Mouse (Mus musculus): ENCODE results near the gene Maml1. TPM values are rescaled to one million over a fixed set of nuclear protein-coding genes. Genes with fewer than 3 reads are reported as not detected.

The Maml1 gene
- polyA plus RNA-seq, 2 experiments = 13.7 to 25.2 TPM

- TF ChIP-seq POLR2A (IDR thresholded peaks at IDR 0.05; ENCODE audit: borderline replicate concordance, extremely low read depth, insufficient read depth, insufficient read length) = no peak
- no peak overlapping the region for H3K27ac ChIP-seq (replicated peaks; ENCODE audit: low read depth, low read length)
- no peak overlapping the region for H3K9ac ChIP-seq (ENCODE audit: low read depth, low read length, severe bottlenecking)
- H3K36me3 ChIP-seq (ENCODE audit: control insufficient read depth, insufficient read depth, low read length) = no peaks in the 10 kb centered on the region
- peaks cover 10% of the 10 kb centered on the region for H3K4me1 ChIP-seq (ENCODE audit: control insufficient read depth, insufficient read depth, low read length)
- no peak for DNase-seq (ENCODE audit: low spot score)
- no peak overlapping the region for H3K4me3 ChIP-seq (replicated peaks; ENCODE audit: low read length)
- H3K9me3 ChIP-seq (ENCODE audit: control insufficient read depth, low read length) = no peaks in the 10 kb centered on the region
- no peak for ATAC-seq (ENCODE audit: low FRiP score, low read depth)
- H3K27me3 ChIP-seq (ENCODE audit: control insufficient read depth, insufficient read depth, low read length) = no peaks in the 10 kb centered on the region
- WGBS = 90% methylated on average over 6 of the region's 6 CpGs
- H3K4me2 ChIP-seq (replicated peaks; ENCODE audit: low read depth, low read length, severe bottlenecking) = no peak overlapping the region
Observed at GRCm38 (mm10) chr11:50214631-50215030, 77.5 kb downstream of the Maml1 start.

GRCm38 (mm10) chr11:50212848-50213758 is 79.0 kb downstream of the Maml1 start:
- Histone ChIP-seq H3K36me3 (ENCODE audit: control insufficient read depth, insufficient read depth, low read length) (peaks cover under 1% of the 10 kb centered on the region; the same call in 1 of the 2 replicates), H3K4me1 (ENCODE audit: control insufficient read depth, insufficient read depth, low read length) (peaks cover 18% of the 10 kb centered on the region), H3K4me3 (replicated peaks; ENCODE audit: low read length) (no peak overlapping the region), H3K27ac (replicated peaks; ENCODE audit: low read depth, low read length) (no peak overlapping the region), H3K4me2 (replicated peaks; ENCODE audit: low read depth, low read length, severe bottlenecking) (no peak overlapping the region), H3K27me3 (ENCODE audit: control insufficient read depth, insufficient read depth, low read length) (no peaks in the 10 kb centered on the region), H3K9me3 (ENCODE audit: control insufficient read depth, low read length) (no peaks in the 10 kb centered on the region), H3K9ac (ENCODE audit: low read depth, low read length, severe bottlenecking) (no peak overlapping the region)
- TF ChIP-seq POLR2A (IDR thresholded peaks at IDR 0.05; ENCODE audit: borderline replicate concordance, extremely low read depth, insufficient read depth, insufficient read length) = no peak
- ATAC-seq (ENCODE audit: low FRiP score, low read depth) (no peak), DNase-seq (ENCODE audit: low spot score) (no peak)
- 59% methylated on average over 11 of the region's 11 CpGs for WGBS

- H3K4me1 ChIP-seq (ENCODE audit: control insufficient read depth, insufficient read depth, low read length) = peaks cover 18% of the 10 kb centered on the region
- 69% methylated on average over 3 of the region's 3 CpGs for WGBS
- TF ChIP-seq POLR2A (IDR thresholded peaks at IDR 0.05; ENCODE audit: borderline replicate concordance, extremely low read depth, insufficient read depth, insufficient read length) = no peak
- no peaks in the 10 kb centered on the region for H3K9me3 ChIP-seq (ENCODE audit: control insufficient read depth, low read length)
- no peak overlapping the region for H3K4me2 ChIP-seq (replicated peaks; ENCODE audit: low read depth, low read length, severe bottlenecking)
- no peak overlapping the region for H3K27ac ChIP-seq (replicated peaks; ENCODE audit: low read depth, low read length)
- H3K4me3 ChIP-seq (replicated peaks; ENCODE audit: low read length) = no peak overlapping the region
- no peaks in the 10 kb centered on the region for H3K27me3 ChIP-seq (ENCODE audit: control insufficient read depth, insufficient read depth, low read length)
- H3K36me3 ChIP-seq (ENCODE audit: control insufficient read depth, insufficient read depth, low read length) = peaks cover 9% of the 10 kb centered on the region
- ATAC-seq (ENCODE audit: low FRiP score, low read depth) = no peak
- no peak for DNase-seq (ENCODE audit: low spot score)
- H3K9ac ChIP-seq (ENCODE audit: low read depth, low read length, severe bottlenecking) = no peak overlapping the region
Observed at GRCm38 (mm10) chr11:50212060-50212739, 79.9 kb downstream of the Maml1 start.

- H3K4me2 ChIP-seq (replicated peaks; ENCODE audit: low read depth, low read length, severe bottlenecking) = peak overlapping the region; percentile 65
- 89% methylated on average over 3 of the region's 3 CpGs for WGBS
- H3K4me1 ChIP-seq (ENCODE audit: control insufficient read depth, insufficient read depth, low read length) = peaks cover 18% of the 10 kb centered on the region
- H3K36me3 ChIP-seq (ENCODE audit: control insufficient read depth, insufficient read depth, low read length) = peaks cover 17% of the 10 kb centered on the region
- DNase-seq (ENCODE audit: low spot score) (no peak), ATAC-seq (ENCODE audit: low FRiP score, low read depth) (no peak)
- peak overlapping the region; percentile 96; the same call in 1 of the 2 replicates for H3K27ac ChIP-seq (replicated peaks; ENCODE audit: low read depth, low read length)
- no peak for TF ChIP-seq POLR2A (IDR thresholded peaks at IDR 0.05; ENCODE audit: borderline replicate concordance, extremely low read depth, insufficient read depth, insufficient read length)
- no peaks in the 10 kb centered on the region for H3K27me3 ChIP-seq (ENCODE audit: control insufficient read depth, insufficient read depth, low read length)
- peak overlapping the region; percentile 94; the same call in 1 of the 2 replicates for H3K9ac ChIP-seq (ENCODE audit: low read depth, low read length, severe bottlenecking)
- peak overlapping the region; percentile 95 for H3K4me3 ChIP-seq (replicated peaks; ENCODE audit: low read length)
- no peaks in the 10 kb centered on the region for H3K9me3 ChIP-seq (ENCODE audit: control insufficient read depth, low read length)
Observed at GRCm38 (mm10) chr11:50211322-50212059, 80.6 kb downstream of the Maml1 start.
